Mouse (Mus musculus): ENCODE measurements at regions not wholly inside any gene's neighbourhood (a gene's known extent, or its start where the extent isn't known, plus 50 kb on each side); places are given as distances from the start of the nearest gene placed in this dataset.

DNA sequence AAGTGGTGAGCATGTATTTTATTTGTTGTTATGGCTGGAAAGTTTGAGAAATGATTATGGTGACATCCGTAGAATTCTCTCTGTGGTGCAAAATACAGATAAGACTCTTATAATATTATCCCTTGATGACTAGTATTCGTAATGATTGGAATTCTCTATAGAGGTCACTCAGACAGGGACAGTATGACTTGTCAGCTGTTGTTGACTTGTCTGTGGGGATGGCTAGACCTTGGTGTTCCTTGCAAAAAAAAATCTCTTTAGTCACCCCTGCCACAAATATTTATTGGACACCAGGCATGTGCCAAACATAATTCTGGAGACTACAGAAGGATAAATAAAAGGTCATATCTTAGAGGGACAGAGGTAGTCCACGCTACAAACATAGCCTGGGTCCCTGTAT, 1360.6 kb downstream of the Gsdmc2 start:
- Histone ChIP-seq H3K27me3 (ENCODE audit: control insufficient read depth, insufficient read depth, low read length) (no peaks in the 10 kb centered on the region), H3K27ac (ENCODE audit: low read depth, low read length) (no peak overlapping the region), H3K4me1 (replicated peaks; ENCODE audit: control insufficient read depth, insufficient read depth, low read length) (no peaks in the 10 kb centered on the region), H3K4me2 (replicated peaks; ENCODE audit: low read depth, low read length) (no peak overlapping the region), H3K4me3 (ENCODE audit: low read depth, low read length) (no peak overlapping the region), H3K9ac (ENCODE audit: low read depth, low read length) (no peak overlapping the region), H3K36me3 (ENCODE audit: control insufficient read depth, insufficient read depth, low read length) (no peaks in the 10 kb centered on the region), H3K9me3 (ENCODE audit: control insufficient read depth, low read length) (no peaks in the 10 kb centered on the region)
- 91% methylated on average over 3 of the region's 3 CpGs for WGBS
- no peak for DNase-seq (ENCODE audit: low spot score)
- no peak for ATAC-seq (ENCODE audit: low FRiP score)

DNA sequence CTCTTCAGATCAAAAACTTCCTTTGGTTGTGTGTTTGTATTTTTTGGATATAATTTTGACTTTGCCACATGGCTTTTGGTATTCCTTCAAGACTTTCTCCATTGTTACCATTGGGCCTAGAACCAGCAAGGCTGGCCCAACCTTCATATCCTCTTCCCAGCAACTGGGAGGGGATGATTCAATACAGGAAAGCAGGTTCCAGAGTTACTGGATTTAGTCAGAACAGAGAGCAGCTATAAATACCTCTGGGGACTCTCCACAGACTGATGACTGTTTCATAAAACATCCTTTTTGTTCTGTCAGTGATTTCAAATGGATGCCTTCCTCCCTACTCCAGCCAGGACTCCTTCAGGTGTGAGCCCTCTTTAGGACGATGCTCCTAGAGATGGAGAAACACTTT, 1361.4 kb downstream of the Gsdmc2 start:
- Histone ChIP-seq H3K36me3 (ENCODE audit: control insufficient read depth, insufficient read depth, low read length) (no peaks in the 10 kb centered on the region), H3K9me3 (ENCODE audit: control insufficient read depth, low read length) (no peaks in the 10 kb centered on the region), H3K9ac (ENCODE audit: low read depth, low read length) (no peak overlapping the region), H3K4me2 (replicated peaks; ENCODE audit: low read depth, low read length) (no peak overlapping the region), H3K27me3 (ENCODE audit: control insufficient read depth, insufficient read depth, low read length) (no peaks in the 10 kb centered on the region), H3K4me1 (replicated peaks; ENCODE audit: control insufficient read depth, insufficient read depth, low read length) (no peaks in the 10 kb centered on the region), H3K27ac (ENCODE audit: low read depth, low read length) (no peak overlapping the region), H3K4me3 (ENCODE audit: low read depth, low read length) (no peak overlapping the region)
- WGBS: 93% methylated on average over 1 of the region's 1 CpGs
- ATAC-seq (ENCODE audit: low FRiP score) (no peak), DNase-seq (ENCODE audit: low spot score) (no peak)

DNA sequence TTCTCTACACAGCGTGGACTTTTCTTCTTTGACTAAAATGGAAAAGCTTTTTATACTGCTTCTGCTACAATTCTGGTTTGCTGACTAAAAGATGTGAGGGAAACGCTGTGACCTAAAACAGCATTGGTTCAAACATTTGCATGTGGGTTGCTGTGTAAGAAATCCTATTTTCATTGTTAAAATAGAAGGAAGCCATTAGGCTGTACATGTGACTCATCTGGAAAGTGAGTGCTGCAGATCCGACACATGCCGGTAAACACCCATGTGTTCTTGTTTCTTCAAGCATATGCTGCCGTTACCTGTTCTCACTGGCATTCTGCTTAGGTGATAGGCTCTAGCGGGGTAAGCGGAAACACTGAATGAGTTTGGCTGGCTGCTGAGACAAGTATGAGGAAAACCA, 1362.6 kb downstream of the Gsdmc2 start:
- H3K27me3 ChIP-seq (ENCODE audit: control insufficient read depth, insufficient read depth, low read length): no peaks in the 10 kb centered on the region
- no peaks in the 10 kb centered on the region for H3K36me3 ChIP-seq (ENCODE audit: control insufficient read depth, insufficient read depth, low read length)
- no peak overlapping the region for H3K4me3 ChIP-seq (ENCODE audit: low read depth, low read length)
- WGBS: 86% methylated on average over 7 of the region's 7 CpGs
- ATAC-seq (ENCODE audit: low FRiP score): no peak
- H3K9me3 ChIP-seq (ENCODE audit: control insufficient read depth, low read length): no peaks in the 10 kb centered on the region
- H3K4me2 ChIP-seq (replicated peaks; ENCODE audit: low read depth, low read length): no peak overlapping the region
- DNase-seq (ENCODE audit: low spot score): no peak
- H3K9ac ChIP-seq (ENCODE audit: low read depth, low read length): no peak overlapping the region
- no peaks in the 10 kb centered on the region for H3K4me1 ChIP-seq (replicated peaks; ENCODE audit: control insufficient read depth, insufficient read depth, low read length)
- H3K27ac ChIP-seq (ENCODE audit: low read depth, low read length): no peak overlapping the region

DNA sequence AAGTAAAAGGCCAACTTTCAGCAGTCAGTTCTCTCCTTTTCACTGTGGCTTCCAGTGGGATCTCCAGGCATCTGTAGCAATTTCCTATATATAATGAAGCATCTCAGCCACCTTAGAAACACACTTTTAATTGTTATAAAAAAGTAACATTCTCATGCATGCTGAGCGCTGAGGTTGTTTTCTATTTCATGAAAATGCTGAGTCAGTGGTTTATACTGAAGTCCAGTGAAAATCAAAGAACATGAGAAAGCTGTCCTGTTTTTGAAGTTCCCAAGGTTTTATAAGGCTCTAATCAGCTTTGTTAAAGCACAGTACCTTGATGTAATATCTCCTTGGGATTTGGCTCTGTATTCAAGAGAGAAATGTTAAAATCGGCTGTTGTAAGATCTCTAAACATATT, 1367.2 kb downstream of the Gsdmc2 start:
- Histone ChIP-seq H3K9ac (ENCODE audit: low read depth, low read length) (no peak overlapping the region), H3K4me1 (replicated peaks; ENCODE audit: control insufficient read depth, insufficient read depth, low read length) (no peaks in the 10 kb centered on the region), H3K4me3 (ENCODE audit: low read depth, low read length) (no peak overlapping the region), H3K4me2 (replicated peaks; ENCODE audit: low read depth, low read length) (no peak overlapping the region), H3K36me3 (ENCODE audit: control insufficient read depth, insufficient read depth, low read length) (no peaks in the 10 kb centered on the region), H3K27me3 (ENCODE audit: control insufficient read depth, insufficient read depth, low read length) (no peaks in the 10 kb centered on the region; the same call in 1 of the 2 replicates), H3K27ac (ENCODE audit: low read depth, low read length) (no peak overlapping the region), H3K9me3 (ENCODE audit: control insufficient read depth, low read length) (no peaks in the 10 kb centered on the region)
- no peak for ATAC-seq (ENCODE audit: low FRiP score)
- 91% methylated on average over 2 of the region's 2 CpGs for WGBS
- DNase-seq (ENCODE audit: low spot score): no peak

DNA sequence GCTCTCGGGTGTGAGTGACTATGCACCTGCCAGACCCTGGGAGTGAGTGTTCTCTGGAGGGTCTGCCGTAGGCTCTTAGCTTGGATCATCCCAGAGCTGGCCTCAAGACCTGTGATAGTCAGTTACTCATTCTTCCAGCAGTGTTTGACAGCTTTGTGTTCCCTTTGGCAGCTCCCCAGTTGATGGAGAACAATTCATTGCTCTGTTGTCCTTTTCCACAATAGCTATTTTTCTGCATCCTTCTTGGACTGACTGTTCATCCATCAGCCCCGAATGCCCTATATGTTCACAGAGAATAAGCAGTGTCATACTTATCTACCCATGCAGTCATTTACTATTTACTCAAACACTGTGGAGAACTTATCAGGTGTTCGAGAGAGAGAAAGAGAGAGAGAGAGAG, 1368.5 kb downstream of the Gsdmc2 start:
- no peak for ATAC-seq (ENCODE audit: low FRiP score)

DNA sequence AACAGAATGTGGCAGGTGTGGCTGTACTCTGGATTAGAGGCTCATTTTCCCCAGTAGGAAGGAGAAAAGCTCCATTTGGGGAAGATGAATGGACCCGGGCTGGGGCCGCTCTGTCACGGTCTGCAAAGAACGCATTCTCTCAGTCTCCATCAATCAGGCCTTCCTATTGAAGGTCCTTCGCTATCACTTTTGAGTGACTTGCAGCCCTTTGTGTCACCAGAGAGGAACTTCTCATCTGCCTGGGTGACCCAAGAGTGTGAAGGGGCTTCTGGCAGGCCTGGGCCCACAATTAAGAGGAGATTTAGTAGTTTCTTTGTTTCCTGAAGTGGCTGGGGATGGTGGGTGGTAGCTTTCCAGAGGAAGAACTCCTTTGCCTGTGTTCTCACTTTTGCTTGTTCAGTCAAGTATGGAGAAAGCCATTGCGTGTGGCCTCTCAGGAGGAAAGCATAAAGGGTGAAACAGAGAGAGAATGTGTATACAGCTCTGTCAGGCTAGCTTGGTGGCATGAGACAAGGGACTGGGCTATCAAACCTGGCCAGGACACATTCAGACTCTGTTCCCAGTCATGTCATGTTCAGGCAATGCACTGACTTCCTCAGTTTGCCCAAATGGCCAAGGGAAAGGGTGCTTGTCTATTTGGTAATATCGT, 1374.2 kb downstream of the Gsdmc2 start:
- WGBS: 27% methylated on average over 7 of the region's 7 CpGs
- Histone ChIP-seq H3K9me3 (ENCODE audit: control insufficient read depth, low read length) (no peaks in the 10 kb centered on the region), H3K4me1 (replicated peaks; ENCODE audit: control insufficient read depth, insufficient read depth, low read length) (no peaks in the 10 kb centered on the region), H3K9ac (ENCODE audit: low read depth, low read length) (no peak overlapping the region), H3K27ac (ENCODE audit: low read depth, low read length) (no peak overlapping the region), H3K4me3 (ENCODE audit: low read depth, low read length) (no peak overlapping the region), H3K4me2 (replicated peaks; ENCODE audit: low read depth, low read length) (no peak overlapping the region), H3K27me3 (ENCODE audit: control insufficient read depth, insufficient read depth, low read length) (no peaks in the 10 kb centered on the region; the same call in 1 of the 2 replicates), H3K36me3 (ENCODE audit: control insufficient read depth, insufficient read depth, low read length) (no peaks in the 10 kb centered on the region)
- ATAC-seq (ENCODE audit: low FRiP score) (peak; percentile 89), DNase-seq (ENCODE audit: low spot score) (peak; percentile 41)

More for the DNA sequence above, 1368.5 kb downstream of the Gsdmc2 start:
- WGBS: 71% methylated on average over 4 of the region's 4 CpGs
- Histone ChIP-seq H3K36me3 (ENCODE audit: control insufficient read depth, insufficient read depth, low read length) (no peaks in the 10 kb centered on the region), H3K4me3 (ENCODE audit: low read depth, low read length) (no peak overlapping the region), H3K27ac (ENCODE audit: low read depth, low read length) (no peak overlapping the region), H3K4me2 (replicated peaks; ENCODE audit: low read depth, low read length) (no peak overlapping the region), H3K9ac (ENCODE audit: low read depth, low read length) (no peak overlapping the region), H3K27me3 (ENCODE audit: control insufficient read depth, insufficient read depth, low read length) (no peaks in the 10 kb centered on the region; the same call in 1 of the 2 replicates), H3K4me1 (replicated peaks; ENCODE audit: control insufficient read depth, insufficient read depth, low read length) (no peaks in the 10 kb centered on the region), H3K9me3 (ENCODE audit: control insufficient read depth, low read length) (no peaks in the 10 kb centered on the region)
- DNase-seq (ENCODE audit: low spot score): no peak

DNA sequence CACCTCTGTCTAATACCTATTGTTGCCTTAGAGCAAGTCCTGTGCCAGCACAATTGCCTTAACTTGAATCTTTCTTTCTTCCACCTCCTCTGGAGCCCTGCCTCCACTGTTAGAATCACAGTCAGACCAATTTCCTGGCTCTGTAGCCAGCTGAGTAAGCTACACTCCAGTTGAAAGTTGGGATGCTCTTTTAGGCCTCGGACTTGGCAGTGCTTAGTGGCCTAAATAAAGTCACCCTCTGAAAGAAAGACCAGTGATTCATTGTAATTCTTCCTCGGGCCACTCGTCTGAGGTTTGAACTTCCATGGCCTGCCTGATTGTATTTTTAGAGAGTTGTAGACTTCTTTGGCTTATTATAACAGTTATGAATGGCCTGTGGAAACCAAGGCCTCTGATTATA, 1376.9 kb downstream of the Gsdmc2 start:
- Histone ChIP-seq H3K4me2 (replicated peaks; ENCODE audit: low read depth, low read length) (no peak overlapping the region), H3K36me3 (ENCODE audit: control insufficient read depth, insufficient read depth, low read length) (no peaks in the 10 kb centered on the region), H3K27ac (ENCODE audit: low read depth, low read length) (no peak overlapping the region), H3K9me3 (ENCODE audit: control insufficient read depth, low read length) (no peaks in the 10 kb centered on the region), H3K4me1 (replicated peaks; ENCODE audit: control insufficient read depth, insufficient read depth, low read length) (no peaks in the 10 kb centered on the region), H3K9ac (ENCODE audit: low read depth, low read length) (no peak overlapping the region), H3K4me3 (ENCODE audit: low read depth, low read length) (no peak overlapping the region), H3K27me3 (ENCODE audit: control insufficient read depth, insufficient read depth, low read length) (no peaks in the 10 kb centered on the region)
- ATAC-seq (ENCODE audit: low FRiP score) (no peak), DNase-seq (ENCODE audit: low spot score) (no peak)
- 63% methylated on average over 3 of the region's 3 CpGs for WGBS

DNA sequence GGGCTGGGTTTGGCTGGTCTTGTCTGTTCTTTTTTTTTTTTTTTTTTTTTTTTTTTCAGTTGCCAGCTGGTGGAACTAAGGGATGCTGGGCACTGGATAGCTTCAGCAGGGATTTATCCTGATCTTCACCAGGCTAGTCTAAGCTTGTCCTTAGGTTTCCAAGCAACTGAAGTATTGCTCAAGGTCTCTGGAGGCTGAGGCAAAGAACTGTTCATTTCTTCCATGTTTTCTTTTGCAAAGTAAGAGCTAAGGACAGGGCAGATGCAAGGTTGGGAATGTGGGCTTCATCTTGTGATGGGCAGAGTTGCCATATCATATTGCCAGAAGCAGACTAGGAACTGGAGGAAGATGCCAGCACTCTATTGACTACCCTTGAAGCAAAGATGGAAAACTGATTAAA, 1378.1 kb downstream of the Gsdmc2 start:
- H3K4me3 ChIP-seq (ENCODE audit: low read depth, low read length): no peak overlapping the region
- H3K4me1 ChIP-seq (replicated peaks; ENCODE audit: control insufficient read depth, insufficient read depth, low read length): no peaks in the 10 kb centered on the region
- ATAC-seq (ENCODE audit: low FRiP score) (no peak), DNase-seq (ENCODE audit: low spot score) (no peak)
- H3K9me3 ChIP-seq (ENCODE audit: control insufficient read depth, low read length): no peaks in the 10 kb centered on the region
- no peak overlapping the region for H3K27ac ChIP-seq (ENCODE audit: low read depth, low read length)
- no peak overlapping the region for H3K4me2 ChIP-seq (replicated peaks; ENCODE audit: low read depth, low read length)
- H3K36me3 ChIP-seq (ENCODE audit: control insufficient read depth, insufficient read depth, low read length): no peaks in the 10 kb centered on the region
- no peaks in the 10 kb centered on the region for H3K27me3 ChIP-seq (ENCODE audit: control insufficient read depth, insufficient read depth, low read length)
- no peak overlapping the region for H3K9ac ChIP-seq (ENCODE audit: low read depth, low read length)

DNA sequence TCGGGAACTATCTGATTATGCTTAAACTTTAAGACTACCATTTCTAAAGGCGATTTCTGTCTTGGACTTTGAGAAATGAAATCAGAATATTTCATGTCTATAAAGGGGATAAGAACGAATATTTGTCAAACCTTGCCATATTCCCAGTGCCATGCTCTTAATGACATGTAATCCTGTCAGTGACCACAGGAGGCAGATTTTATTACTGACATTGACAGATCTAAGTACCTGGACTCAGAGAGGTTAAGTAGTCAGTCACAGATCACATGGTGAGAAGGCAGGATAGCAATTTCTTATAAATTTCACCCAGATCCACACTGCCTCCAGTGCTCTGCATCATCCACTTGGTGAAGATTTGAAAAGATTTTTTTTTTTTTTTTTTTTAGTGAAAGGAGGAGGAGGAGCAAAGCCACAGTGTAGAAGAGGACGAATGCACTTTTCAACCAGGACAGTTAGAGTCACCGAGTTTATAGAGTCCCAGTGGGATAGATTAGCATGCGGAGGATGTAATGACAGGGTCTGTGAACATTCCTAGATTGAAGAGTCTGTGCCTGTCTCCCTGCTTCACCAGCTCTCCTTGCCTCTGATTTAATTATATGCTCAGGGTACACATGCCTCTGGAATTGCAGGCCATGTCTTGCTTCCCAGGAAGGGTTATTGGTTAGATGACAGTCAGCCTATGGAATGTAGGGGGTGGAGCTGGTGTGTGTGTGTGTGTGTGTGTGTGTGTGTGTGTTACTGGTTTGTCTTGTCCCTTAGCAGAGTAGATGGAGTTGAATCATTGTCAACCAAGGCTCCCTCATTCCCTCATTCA, 1379.7 kb downstream of the Gsdmc2 start:
- ATAC-seq (ENCODE audit: low FRiP score) (peak; percentile 62; the same call in 1 of the 2 replicates), DNase-seq (ENCODE audit: low spot score) (no peak)
- H3K27ac ChIP-seq (ENCODE audit: low read depth, low read length): no peak overlapping the region
- no peaks in the 10 kb centered on the region for H3K36me3 ChIP-seq (ENCODE audit: control insufficient read depth, insufficient read depth, low read length)
- no peak overlapping the region for H3K4me3 ChIP-seq (ENCODE audit: low read depth, low read length)
- no peaks in the 10 kb centered on the region for H3K9me3 ChIP-seq (ENCODE audit: control insufficient read depth, low read length)
- no peak overlapping the region for H3K4me2 ChIP-seq (replicated peaks; ENCODE audit: low read depth, low read length)
- H3K27me3 ChIP-seq (ENCODE audit: control insufficient read depth, insufficient read depth, low read length): no peaks in the 10 kb centered on the region
- H3K9ac ChIP-seq (ENCODE audit: low read depth, low read length): no peak overlapping the region
- 69% methylated on average over 6 of the region's 6 CpGs for WGBS
- no peaks in the 10 kb centered on the region for H3K4me1 ChIP-seq (replicated peaks; ENCODE audit: control insufficient read depth, insufficient read depth, low read length)
